Mouse (Mus musculus) olfactory bulb, adult 2 months (tissue): ENCODE results near the gene Gm9958. TPM values are rescaled to one million over a fixed set of nuclear protein-coding genes. Genes with fewer than 3 reads are reported as not detected.

Experiments used
- H3K27ac ChIP-seq: fragments of 200-500 bp; 2 replicates; pipeline ENCODE4 v1.5.1; 2012; ENCODE audit warnings: low read depth, low read length; ENCODE audit not compliant: insufficient read depth
- H3K4me1 ChIP-seq: fragments of 200-500 bp; 2 replicates; pipeline ENCODE4 v1.6.1; 2012; ENCODE audit warnings: low read length; ENCODE audit not compliant: control insufficient read depth, insufficient read depth
- H3K4me3 ChIP-seq: fragments of 200-500 bp; 2 replicates; pipeline ENCODE4 v1.5.1; 2012; ENCODE audit warnings: mild to moderate bottlenecking, low read depth, low read length, moderate library complexity; ENCODE audit not compliant: insufficient read depth
- CTCF ChIP-seq: fragments of 200-500 bp; IDR thresholded peaks from 2 replicates; pipeline ENCODE4 v1.5.1; 2012; ENCODE audit warnings: low read depth, mild to moderate bottlenecking, low read length, moderate library complexity; ENCODE audit not compliant: insufficient read depth
- POLR2A ChIP-seq: fragments of 200-500 bp; IDR thresholded peaks from 2 replicates; pipeline ENCODE4 v1.6.1; 2012; ENCODE audit warnings: mild to moderate bottlenecking, low read depth, low read length, moderate library complexity; ENCODE audit not compliant: insufficient read depth
- WGBS: fragments of 180-500 bp; shearing (Covaris S2); methylation state at CpG from one replicate; pipeline ENCODE4 v1.1.7; 2018; 5-methylcytosine and 5-hydroxymethylcytosine counted together
- polyA plus RNA-seq: library from polyadenylated mRNA; stranded (reverse); fragments of >200 nt; gene quantifications from 2 replicates; pipeline ENCODE4 v1.2.4, GENCODE M21; 2012; ENCODE audit warnings: low replicate concordance; ENCODE audit not compliant: missing spikeins, insufficient read depth, insufficient read length

Gm9958 gene
- polyA plus RNA-seq, result not detected in 2 replicates

DNA sequence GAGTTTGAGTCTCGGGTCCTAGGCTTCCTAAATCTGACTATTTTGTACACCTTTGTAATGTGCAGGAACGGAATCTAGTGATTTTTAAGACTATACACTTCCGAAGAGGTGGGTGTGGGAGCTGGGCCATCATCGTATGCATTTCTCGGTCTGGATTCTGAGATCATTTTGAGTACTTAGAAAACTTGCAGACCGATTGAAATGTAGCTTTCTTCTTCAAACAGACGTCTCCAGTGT is at the start of gene Gm9958:
Gene Gm9958 (plus strand): TSS at position 138 of the 237 bp plus-strand sequence.
- Histone ChIP-seq H3K27ac (peak within 1 kb of the TSS; percentile 94), H3K4me1 (no peaks in the 10 kb centered on the region), H3K4me3 (peak within 1 kb of the TSS; percentile 99)
- TF ChIP-seq POLR2A (no peak), CTCF (no peak)
- WGBS, result 0% methylated on average over 7 of the region's 7 CpGs

GRCm38 (mm10) chr5:90331071-90331470 is 35.9 kb upstream of the Gm9958 start:
- H3K4me3 ChIP-seq, result no peak overlapping the region
- peaks cover 2% of the 10 kb centered on the region; the same call in 1 of the 2 replicates for H3K4me1 ChIP-seq
- TF ChIP-seq POLR2A, result no peak
- H3K27ac ChIP-seq, result no peak overlapping the region
- WGBS, result 44% methylated on average over 1 of the region's 1 CpGs

- Histone ChIP-seq H3K4me3 (no peak overlapping the region), H3K27ac (no peak overlapping the region), H3K4me1 (peaks cover 2% of the 10 kb centered on the region; the same call in 1 of the 2 replicates)
- TF ChIP-seq POLR2A, result no peak
- no peak for TF ChIP-seq CTCF
- 93% methylated on average over 2 of the region's 2 CpGs for WGBS
Observed at GRCm38 (mm10) chr5:90332478-90332877, 34.5 kb upstream of the Gm9958 start.

GRCm38 (mm10) chr5:90338177-90339091 is 28.6 kb upstream of the Gm9958 start:
- TF ChIP-seq CTCF (no peak), POLR2A (no peak)
- no peak overlapping the region for H3K4me3 ChIP-seq
- peaks cover 1% of the 10 kb centered on the region; the same call in 1 of the 2 replicates for H3K4me1 ChIP-seq
- no peak overlapping the region for H3K27ac ChIP-seq
- 29% methylated on average over 7 of the region's 7 CpGs for WGBS

DNA sequence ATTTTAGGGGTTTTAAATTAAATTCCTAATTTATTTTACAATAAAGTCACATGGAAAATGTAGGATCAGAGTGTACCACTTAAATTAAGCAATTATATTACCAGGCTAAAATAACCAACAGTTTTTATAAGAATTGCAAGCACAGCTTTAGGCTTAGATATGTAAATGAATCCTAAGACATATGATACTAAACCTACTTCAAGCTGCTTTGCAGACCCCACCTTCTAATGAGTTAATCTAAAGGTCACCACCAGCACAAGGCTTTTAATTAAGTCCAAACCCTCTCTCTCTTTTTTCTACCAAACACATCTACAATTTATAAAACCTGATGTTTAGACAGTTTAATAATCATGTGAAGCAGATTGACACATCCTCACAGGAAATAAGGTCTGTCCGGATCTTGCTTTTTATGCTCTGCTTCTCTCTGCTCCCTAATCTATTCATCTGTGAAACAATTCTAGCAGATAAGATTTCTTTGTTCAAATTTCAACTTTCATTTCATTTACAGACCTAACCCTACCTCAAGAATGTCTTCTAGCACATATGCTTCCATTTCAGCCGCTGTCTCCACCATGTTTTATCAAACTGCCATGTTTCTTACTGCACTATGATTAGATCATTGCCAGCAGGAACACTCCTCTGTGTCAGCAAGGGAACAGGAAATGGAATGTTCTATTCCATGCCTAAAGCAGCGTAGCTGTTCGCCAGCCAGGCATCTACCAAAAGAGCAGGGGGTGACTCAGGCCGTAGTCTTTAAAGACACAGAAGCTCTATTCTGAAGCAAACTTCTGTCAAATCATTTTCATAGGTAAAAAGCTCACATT is 27.7 kb upstream of the Gm9958 start:
- TF ChIP-seq CTCF (no peak), POLR2A (no peak)
- no peak overlapping the region for H3K4me3 ChIP-seq
- H3K4me1 ChIP-seq, result no peaks in the 10 kb centered on the region; the same call in 1 of the 2 replicates
- 3% methylated on average over 5 of the region's 5 CpGs for WGBS
- H3K27ac ChIP-seq, result no peak overlapping the region

GRCm38 (mm10) chr5:90339953-90340343 is 27.1 kb upstream of the Gm9958 start:
- H3K4me1 ChIP-seq, result no peaks in the 10 kb centered on the region; the same call in 1 of the 2 replicates
- no peak overlapping the region for H3K4me3 ChIP-seq
- no peak overlapping the region for H3K27ac ChIP-seq
- 57% methylated on average over 1 of the region's 1 CpGs for WGBS
- TF ChIP-seq POLR2A (no peak), CTCF (no peak)

DNA sequence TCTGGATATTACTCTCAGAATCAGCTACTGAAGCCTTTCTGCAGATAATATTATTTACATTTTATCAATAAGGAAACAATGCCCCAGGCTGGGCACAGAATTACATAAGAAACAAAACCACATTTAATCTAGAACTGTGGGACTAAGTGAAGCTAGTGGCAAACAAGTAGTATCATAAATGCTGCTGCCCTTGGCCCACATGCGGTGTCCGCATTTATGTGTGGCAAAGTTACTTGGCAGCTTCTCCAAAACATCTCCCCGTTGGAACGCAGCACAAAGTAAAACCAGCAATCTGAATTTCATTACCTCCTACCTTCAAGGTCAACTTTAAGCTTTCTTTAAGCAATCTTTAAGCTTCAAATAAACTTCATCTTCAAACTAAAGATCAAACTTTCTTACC is 26.2 kb upstream of the Gm9958 start:
- 28% methylated on average over 4 of the region's 4 CpGs for WGBS
- TF ChIP-seq POLR2A, result no peak
- TF ChIP-seq CTCF, result no peak
- Histone ChIP-seq H3K4me1 (no peaks in the 10 kb centered on the region; the same call in 1 of the 2 replicates), H3K27ac (no peak overlapping the region), H3K4me3 (no peak overlapping the region)

GRCm38 (mm10) chr5:90346877-90347276 is 20.1 kb upstream of the Gm9958 start:
- no peak overlapping the region for H3K4me3 ChIP-seq
- H3K4me1 ChIP-seq, result no peaks in the 10 kb centered on the region
- no peak for TF ChIP-seq CTCF
- no peak for TF ChIP-seq POLR2A
- no peak overlapping the region for H3K27ac ChIP-seq
- 97% methylated on average over 3 of the region's 3 CpGs for WGBS
